Mouse (Mus musculus) adrenal gland, adult 18-20 months (tissue): Measurements from ENCODE around the gene Atg2a. TPM values are rescaled to one million over a fixed set of nuclear protein-coding genes. Genes with fewer than 3 reads are reported as not detected.

Source experiments
- DNase-seq, 2 experiments: peaks; one replicate each; pipeline ENCODE4 v3.0.0; 2021 to 2022; ENCODE audit warnings: low spot score in 2 of 2
- total RNA-seq, 2 experiments: library from RNA; stranded (reverse); gene quantifications; 1 replicate in 1 of 2; 2 replicates in 1 of 2; pipeline ENCODE4 v1.2.3; 2021

Atg2a gene
- total RNA-seq, 2 experiments from 2014 or later = 26.4 to 37.1 TPM

DNA sequence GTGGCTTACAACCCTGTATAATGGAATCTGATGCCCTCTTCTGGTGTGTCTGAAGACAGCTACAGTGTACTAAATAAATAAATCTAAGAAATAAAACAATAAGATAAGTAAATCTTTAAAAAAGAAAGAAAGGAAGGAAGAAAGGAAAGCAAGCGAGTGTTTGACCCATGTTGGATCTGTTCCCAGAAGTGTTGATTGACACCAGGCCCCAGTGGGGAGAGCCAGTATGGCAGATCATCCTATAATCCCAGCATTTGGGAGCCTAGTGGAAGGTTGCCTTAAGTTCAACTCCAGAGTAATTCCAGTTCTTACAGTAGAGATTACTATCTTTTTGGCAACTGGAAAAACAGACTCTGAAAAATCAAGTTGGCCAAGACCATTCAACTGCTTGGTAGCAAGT is 4.3 kb downstream of the Atg2a start:
- DNase-seq = no peak

GRCm38 (mm10) chr19:6247526-6248300 is 6.2 kb downstream of the Atg2a start:
- no peak for DNase-seq

DNA sequence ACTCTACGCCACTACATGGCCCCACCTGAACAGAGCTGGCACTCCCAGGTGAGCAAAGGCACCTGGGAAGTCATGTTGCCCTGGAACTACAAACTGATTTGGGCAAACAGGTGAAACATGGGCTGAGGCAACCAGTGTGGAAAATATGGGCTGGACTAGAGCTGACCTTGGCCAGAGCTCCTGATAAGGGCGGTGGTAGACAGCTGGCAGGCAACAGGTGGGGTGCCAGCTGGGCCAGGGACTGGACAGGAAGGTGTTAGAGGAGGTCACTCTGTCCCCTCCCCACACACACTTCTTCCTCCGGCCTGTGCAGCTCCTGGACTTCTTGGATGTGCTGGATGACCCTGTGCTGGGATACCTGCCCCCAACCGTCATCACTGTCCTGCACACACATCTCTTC is 11.6 kb downstream of the Atg2a start:
- no peak for DNase-seq

GRCm38 (mm10) chr19:6260428-6260827 is 19.0 kb downstream of the Atg2a start:
- DNase-seq = no peak

DNA sequence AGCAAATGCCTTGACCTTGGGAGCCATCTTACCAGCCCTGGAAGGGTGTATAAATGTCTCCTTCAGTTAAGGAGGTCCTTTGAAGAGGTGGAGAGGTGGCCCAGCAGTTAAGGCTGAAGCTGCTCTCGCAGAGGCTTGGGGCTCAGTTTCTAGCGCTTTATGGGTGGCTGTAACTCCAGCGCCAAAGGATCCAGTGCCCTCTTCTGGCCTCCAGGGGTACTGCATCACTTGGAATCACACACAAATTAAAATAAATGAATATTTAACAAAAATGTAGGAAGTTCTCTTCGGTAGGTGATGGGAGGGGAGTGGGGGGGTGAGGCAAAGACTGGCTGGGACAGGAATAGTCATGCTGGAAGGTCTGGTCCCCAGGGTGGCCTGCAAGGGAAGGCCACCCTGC is 19.5 kb downstream of the Atg2a start:
- no peak for DNase-seq

- DNase-seq = no peak
These were observed 19.9 kb downstream of the Atg2a start for GRCm38 (mm10) chr19:6261379-6261778.

GRCm38 (mm10) chr19:6262222-6262621 is 20.8 kb downstream of the Atg2a start:
- DNase-seq = peak; percentile 76 to 80

DNA sequence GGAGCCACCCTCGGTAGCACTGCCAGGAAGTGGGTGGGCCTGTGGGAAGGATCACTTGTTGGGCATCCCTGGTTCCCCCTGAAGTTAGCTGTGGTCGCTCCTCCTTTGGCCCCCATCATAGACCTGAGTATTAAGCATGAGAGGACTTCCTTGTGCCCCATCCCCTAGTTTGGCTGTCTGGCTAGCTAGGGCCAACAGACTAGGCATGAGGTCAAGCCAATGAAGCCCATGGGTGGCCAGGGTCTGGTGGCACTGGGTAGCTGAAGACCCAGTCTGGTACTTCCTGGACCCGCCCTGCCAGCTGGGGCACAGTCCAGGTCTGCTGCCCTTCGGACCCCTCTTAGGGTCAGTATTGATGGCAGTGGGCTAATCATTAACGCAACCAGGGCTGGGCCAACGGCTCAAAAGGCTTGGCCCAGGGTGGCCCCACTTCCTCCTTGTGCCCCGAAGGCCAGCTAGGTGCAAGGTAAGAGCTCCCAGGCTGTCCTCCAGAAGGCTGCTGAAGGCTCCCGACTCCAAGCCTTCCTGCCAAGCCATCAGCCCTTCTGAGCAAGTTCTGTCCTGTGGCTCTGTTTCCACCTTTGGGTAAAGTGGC is 21.5 kb downstream of the Atg2a start:
- DNase-seq = no peak

- no peak for DNase-seq
These were observed 22.7 kb downstream of the Atg2a start for GRCm38 (mm10) chr19:6264200-6264599.

DNA sequence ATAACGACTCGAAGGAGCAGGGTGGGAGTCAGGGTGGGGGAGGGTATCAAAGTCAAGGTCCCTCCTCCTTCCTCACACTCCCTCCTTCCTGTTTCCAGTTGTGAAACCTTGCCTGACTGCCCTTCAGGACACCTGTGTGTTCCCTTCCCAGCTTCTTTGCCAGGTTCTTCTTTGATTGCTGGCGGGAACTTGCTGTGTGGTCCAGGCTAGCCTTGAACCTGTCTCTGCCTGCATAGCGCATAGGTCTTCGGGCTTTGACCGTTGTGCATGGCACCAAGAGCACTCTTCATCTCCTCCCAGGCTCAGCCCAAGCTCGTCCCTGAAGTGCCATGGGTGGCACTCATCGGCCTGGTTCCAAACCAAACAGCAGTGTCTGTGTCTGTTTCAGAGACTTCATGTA is 23.5 kb downstream of the Atg2a start:
- DNase-seq = no peak

DNA sequence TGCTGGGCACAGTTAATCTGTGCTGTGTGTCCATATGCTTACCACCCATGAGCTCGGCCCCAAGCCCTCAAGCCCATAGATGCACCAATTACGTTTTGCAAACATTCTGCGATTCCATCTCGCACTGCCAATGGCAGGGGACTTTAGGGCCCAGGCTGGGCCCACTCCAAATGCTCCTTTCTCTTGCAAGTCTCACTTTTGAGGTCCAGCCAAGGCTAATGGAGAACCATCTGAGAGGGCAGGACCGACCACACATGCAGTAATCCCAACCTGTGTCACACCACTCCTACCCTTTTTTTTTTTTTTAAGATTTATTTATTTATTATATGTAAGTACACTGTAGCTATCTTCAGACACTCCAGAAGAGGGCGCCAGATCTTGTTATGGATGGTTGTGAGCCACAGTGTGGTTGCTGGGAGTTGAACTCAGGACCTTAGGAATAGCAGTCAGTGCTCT is 24.3 kb downstream of the Atg2a start:
- DNase-seq = no peak

- DNase-seq = no peak
These were observed 26.1 kb downstream of the Atg2a start for GRCm38 (mm10) chr19:6267306-6268169.

DNA sequence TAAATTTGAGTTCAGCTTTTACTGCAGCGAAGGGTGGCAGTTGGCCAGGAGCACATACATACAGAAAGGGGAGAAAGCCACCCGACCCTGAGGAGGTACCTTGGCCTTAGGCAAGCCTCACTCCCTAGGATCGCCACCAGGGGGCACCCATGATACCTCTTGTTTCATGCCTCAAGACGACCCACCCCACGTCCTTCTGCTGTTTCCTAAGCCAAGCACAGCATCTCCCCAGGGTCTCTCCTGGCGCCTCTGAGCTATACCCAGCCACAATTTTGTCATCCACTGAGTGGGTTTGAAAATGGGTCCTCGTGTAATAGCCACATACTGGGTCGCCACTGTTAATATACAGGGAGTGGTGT is 26.7 kb downstream of the Atg2a start:
- peak; percentile 80 to 89 for DNase-seq

- DNase-seq = no peak
These were observed 27.2 kb downstream of the Atg2a start for GRCm38 (mm10) chr19:6268670-6269132.

- peak in 1 of 2 experiments; percentile 41 for DNase-seq
These were observed 28.5 kb downstream of the Atg2a start for GRCm38 (mm10) chr19:6269798-6270475.

GRCm38 (mm10) chr19:6270661-6271060 is 29.2 kb downstream of the Atg2a start:
- peak in 1 of 2 experiments; percentile 25 for DNase-seq

- no peak for DNase-seq
These were observed 29.7 kb downstream of the Atg2a start for GRCm38 (mm10) chr19:6271206-6271605.

DNA sequence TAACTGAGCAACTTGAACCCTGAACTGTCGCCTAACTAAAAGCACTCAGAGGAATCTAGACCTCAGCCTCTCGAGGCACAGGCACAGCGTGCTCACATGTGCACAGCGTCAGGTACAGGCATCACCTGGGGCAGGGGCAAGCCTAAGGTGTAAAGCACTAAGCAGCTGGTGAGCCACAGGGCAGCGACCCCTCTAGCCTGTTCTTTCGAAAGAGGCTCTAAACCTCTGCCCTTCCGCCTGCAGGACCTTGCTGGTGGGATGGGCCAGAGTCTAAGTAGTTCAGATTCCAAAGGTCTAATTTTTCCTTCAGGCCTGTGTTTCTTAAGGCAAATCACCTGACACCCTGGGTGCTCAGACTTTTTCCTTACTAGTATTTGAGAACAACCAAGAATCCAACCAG is 30.6 kb downstream of the Atg2a start:
- no peak for DNase-seq

- no peak for DNase-seq
These were observed 31.3 kb downstream of the Atg2a start for GRCm38 (mm10) chr19:6272738-6273137.

DNA sequence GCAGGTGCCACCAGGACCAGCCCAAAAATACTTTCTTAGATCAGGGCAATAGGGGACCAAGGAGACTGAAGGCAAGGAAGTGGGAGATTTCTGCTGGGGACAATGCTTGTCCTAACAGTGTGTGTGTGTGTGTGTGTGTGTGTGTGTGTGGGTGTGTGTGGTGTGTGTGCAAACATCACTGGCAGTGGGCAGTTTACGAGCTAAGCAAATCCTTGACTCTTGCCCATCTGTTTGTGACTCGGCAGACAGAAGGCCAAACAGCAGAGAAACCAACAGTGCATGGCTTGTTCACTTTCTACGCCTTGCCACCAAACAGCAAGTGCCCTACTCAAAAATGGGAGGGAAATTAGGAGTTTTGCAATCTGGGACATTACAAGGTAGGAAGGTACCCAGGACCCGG is 32.1 kb downstream of the Atg2a start:
- no peak for DNase-seq

DNA sequence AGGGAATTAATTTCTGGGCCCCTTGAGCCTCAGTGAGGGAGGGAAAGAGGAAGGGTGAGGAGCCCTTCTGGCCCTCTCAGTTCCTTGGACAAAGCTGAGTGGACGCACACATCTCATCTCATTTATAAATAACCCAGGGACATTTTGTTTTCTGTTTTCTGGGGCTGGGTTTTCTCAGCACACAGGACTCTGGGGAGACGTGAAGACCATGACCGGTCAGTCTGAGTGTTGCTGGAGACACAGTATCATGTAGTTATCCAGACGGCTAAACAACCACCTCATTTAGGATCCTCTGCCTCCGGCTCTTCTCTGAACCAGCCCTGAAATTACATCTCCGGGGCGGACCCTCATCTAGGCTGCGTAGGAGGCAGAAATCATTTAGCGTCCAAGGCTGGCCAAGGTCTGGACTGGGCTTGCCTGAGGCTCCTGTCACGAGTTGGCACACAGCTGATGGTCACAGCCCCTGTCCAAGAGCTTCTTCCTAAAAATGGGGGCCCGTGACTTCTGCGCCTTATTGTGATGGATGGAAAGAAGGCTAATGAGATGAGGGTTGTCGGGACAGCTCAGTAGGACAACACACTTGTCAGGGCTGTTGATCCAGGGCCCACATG is 32.6 kb downstream of the Atg2a start:
- no peak for DNase-seq
